Mouse (Mus musculus) spleen, adult 2 months (tissue): ENCODE data around the gene Akap9.

Source experiments
- CTCF ChIP-seq: fragments of 200-500 bp; IDR thresholded peaks from 2 replicates; pipeline ENCODE4 v1.5.1; 2011; ENCODE audit warnings: mild to moderate bottlenecking, inconsistent platforms; ENCODE audit not compliant: insufficient read depth, insufficient read length, insufficient replicate concordance; ENCODE audit errors: extremely low read depth
- POLR2A ChIP-seq: fragments of 200-500 bp; IDR thresholded peaks from 2 replicates; pipeline ENCODE4 v1.6.1; 2011; ENCODE audit warnings: low read depth, low read length, inconsistent platforms

GRCm38 (mm10) chr5:4031846-4032245 lies 104.0 kb downstream of the Akap9 start:
- TF ChIP-seq POLR2A (no peak), CTCF (no peak)
